Mouse (Mus musculus) kidney, postnatal 25 days (tissue): ENCODE measurements around the gene Zfp13.
"Not testable (repeated sequence)": the region's sequence is repeated elsewhere in the genome, so short reads cannot be mapped to it uniquely, and the experiment has no call there.

Source experiments
- DNase-seq, 2 experiments: peaks; one replicate each; pipeline ENCODE4 v3.0.0; 2021; ENCODE audit warnings: mixed read lengths in 2 of 2

The Zfp13 gene

DNA sequence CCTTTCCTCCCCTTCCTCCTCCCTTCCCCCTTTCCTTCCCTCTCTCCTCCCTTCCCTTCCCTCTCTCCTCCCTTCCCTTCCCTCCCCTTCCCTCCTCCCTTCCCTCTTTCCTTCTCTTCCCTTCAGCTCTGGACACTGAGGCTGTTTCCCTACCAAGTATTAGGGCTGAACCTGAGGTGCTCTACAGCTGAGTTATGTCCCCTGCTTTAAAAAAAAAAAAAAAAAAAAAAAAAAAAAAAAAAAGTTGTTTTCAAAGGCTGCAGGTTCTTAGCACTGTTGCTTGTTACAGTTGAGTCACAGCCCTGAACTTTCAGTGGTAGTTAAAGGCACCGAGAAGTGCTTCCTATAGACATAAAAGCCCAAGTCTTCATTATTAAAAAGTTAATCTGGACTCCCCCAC lies 67.9 kb downstream of the Zfp13 start:
- DNase-seq, result not testable (repeated sequence)
